Mouse (Mus musculus) kidney, adult 8-10 months (tissue): ENCODE measurements around the gene Ndufa13.

ENCODE experiments used
- DNase-seq, 2 experiments: peaks; one replicate each; pipeline ENCODE4 v3.0.0; 2022

Gene Ndufa13

GRCm38 (mm10) chr8:69906260-69906659 is 3.9 kb upstream of the Ndufa13 start:
- DNase-seq: no peak

GRCm38 (mm10) chr8:69904096-69904495 is 1.7 kb upstream of the Ndufa13 start:
- no peak for DNase-seq

- DNase-seq: peak; percentile 98 to 99
These were observed 745 bp upstream of the Ndufa13 start for GRCm38 (mm10) chr8:69903063-69903542.

GRCm38 (mm10) chr8:69901484-69902162 is 735 bp downstream of the Ndufa13 start:
- peak; percentile 96 to 98 for DNase-seq

- DNase-seq: no peak
These were observed 1.4 kb downstream of the Ndufa13 start for GRCm38 (mm10) chr8:69900895-69901451.

- DNase-seq: peak in 1 of 2 experiments; percentile 51
These were observed 2.5 kb downstream of the Ndufa13 start for GRCm38 (mm10) chr8:69899876-69900275.

DNA sequence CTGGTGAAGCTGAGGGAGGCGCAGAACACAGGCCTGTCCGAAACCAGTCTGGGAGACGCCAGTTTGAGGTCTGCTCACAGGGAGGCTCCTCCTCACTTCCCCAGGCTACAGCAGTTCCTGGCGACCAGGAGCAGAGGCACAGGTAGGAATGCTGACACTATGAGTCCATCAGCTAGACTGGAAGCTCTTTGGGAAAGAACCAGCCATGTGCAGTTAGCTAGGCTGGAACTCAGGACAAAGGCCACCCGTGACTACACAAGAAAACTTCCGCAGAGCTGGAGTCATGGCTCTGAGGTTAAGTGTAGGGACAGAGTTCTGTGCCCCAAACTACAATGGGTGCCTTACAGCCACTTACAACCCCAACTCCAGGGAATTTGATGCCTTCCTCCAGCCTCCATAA is 4.5 kb downstream of the Ndufa13 start:
- DNase-seq: peak; percentile 46 to 51

- no peak for DNase-seq
These were observed 6.4 kb downstream of the Ndufa13 start for GRCm38 (mm10) chr8:69895772-69896451.

DNA sequence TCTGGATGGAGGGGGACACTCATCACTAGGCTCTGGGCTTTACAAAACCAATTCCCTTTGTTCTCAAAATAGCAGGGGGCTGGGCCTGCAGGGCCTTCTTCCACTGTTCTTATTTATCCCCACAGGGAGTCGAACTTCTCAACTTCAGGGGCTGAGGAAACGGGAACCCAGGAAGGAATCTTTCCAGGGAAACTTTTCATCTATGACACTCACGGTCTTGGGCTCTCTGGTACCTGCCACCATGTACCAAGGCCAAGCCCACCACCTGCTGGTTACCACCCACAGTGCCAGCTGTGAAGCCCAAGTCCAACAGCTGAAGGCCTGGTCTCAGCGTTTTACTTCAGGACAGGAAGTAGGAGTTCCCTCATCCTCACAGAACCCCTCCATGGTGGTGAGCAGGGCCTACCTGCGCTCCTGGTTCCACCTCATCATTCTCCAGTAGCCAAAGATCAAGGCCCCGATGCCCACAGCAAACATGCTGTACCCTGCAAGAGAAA is 7.5 kb downstream of the Ndufa13 start:
- DNase-seq: no peak

DNA sequence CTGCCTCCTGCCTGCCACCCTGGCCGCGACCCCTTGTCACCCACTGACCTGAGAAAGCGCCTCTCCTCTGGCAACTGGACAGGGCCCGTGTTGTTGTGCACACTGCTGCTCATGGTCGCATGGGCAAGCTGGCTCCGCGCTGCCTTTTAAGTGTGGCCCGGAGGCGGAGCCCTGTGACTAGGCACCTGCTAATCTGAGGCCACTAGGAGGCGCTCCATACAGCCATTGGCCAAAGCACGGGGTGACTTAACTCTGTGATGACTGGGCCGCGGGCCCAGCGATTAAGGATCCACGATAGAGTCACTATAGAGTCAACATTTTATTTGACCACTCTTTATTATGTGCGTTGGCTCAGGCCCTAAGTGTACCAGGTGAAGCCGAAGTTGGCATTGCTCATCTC is 8.5 kb downstream of the Ndufa13 start:
- peak in 1 of 2 experiments; percentile 60 for DNase-seq

- DNase-seq: peak in 1 of 2 experiments; percentile 40
These were observed 11.5 kb downstream of the Ndufa13 start for GRCm38 (mm10) chr8:69890813-69891241.

DNA sequence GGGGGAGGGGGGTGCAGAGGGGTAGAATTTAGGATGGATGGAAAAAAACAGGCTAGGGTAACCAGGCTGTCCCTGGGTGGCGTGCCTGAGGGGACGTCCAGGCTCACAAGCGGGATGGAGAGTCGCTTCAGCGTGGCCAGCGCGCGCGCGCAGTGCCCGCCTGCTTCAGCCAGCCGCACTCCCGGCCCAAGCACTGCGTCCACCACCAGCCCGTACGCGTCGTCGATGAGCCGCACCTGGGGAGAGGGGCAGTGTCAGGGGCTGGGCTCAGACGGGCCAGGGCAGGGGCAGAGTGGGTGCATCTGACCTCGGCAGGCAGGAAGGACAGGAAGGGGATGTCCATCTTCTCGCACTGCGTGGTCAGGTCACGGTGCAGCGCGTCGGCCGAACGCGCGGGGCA is 13.5 kb downstream of the Ndufa13 start:
- no peak for DNase-seq

GRCm38 (mm10) chr8:69888244-69888866 is 14.0 kb downstream of the Ndufa13 start:
- no peak for DNase-seq

GRCm38 (mm10) chr8:69887289-69888243 is 14.8 kb downstream of the Ndufa13 start, which contains the start of gene Cilp2:
Gene Cilp2, minus strand, starts transcription at chr8:69887687.
- peak in 1 of 2 experiments; percentile 38 for DNase-seq

- DNase-seq: no peak
These were observed 18.2 kb downstream of the Ndufa13 start for GRCm38 (mm10) chr8:69884141-69884540.

- no peak for DNase-seq
These were observed 19.3 kb downstream of the Ndufa13 start for GRCm38 (mm10) chr8:69882833-69883600.

- DNase-seq: peak; percentile 50 to 58
These were observed 20.2 kb downstream of the Ndufa13 start for GRCm38 (mm10) chr8:69882021-69882756.

- DNase-seq: no peak
These were observed 21.0 kb downstream of the Ndufa13 start for GRCm38 (mm10) chr8:69881261-69881865.

DNA sequence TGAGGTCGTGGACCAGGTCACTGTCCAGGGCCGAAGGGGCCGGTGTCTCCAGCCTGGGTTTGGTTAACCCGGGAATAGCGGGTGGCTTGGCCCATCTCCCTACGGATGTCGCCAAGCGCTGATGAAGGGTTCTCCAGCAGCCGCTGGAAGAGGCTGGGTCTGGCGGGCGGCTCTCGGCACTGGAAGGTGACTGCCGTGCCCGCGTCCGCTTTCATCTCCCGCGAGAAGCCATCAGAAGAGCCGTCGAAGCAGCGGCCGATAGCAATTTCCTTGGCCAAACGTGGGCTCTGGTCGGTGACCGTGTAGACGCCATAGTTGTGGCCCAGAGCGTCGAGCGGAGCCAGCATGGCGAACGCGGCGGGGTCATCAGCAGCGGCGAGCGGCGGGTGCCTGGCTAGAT is 21.5 kb downstream of the Ndufa13 start:
- no peak for DNase-seq

DNA sequence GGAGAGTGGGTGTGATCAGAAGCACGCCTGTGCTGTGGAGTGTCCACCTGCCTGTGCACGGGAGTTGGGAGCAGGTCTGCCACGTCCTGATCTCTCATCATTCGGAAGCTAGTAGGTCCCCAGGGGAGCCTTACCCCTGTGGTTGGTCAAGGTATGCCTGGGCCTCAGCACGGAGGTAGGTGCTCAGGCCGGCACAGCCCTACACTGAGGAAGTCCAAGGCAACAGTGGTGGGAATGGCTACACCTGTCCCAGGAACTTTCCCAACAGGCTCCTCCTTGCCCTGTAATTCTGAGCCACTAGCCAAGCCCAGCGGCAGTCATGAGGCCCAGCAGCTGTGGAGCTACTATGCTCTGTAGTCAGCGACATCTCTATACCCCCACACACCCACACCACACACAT is 22.7 kb downstream of the Ndufa13 start:
- DNase-seq: no peak
